Mouse (Mus musculus): ENCODE data around the gene Itga8. TPM values are rescaled to one million over a fixed set of nuclear protein-coding genes. Genes with fewer than 3 reads are reported as not detected.

Gene Itga8
- polyA plus RNA-seq, 1 experiment from 2014 or later: 5.0 TPM

DNA sequence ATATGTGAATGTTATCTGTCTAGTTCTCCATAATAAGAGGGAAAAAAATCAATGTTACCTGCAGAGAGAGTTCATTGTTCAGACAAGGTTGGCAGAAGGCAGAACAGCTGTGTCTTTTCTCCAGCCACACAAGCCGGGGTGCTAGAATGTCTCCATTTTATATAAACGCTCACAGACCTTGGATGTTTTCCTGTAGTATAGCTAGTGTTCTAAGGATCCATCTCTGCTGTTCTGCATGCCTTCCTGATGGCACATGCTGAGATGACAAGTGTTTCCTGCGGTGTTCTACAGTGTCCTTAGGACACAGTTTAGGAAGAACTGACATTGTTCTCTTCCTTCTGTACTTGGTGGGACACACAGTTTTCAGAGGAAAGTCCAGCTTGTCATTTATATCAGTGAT, 192.4 kb downstream of the Itga8 start:
- WGBS: 69% methylated on average over 3 of the region's 3 CpGs
- Histone ChIP-seq H3K4me3 (no peak overlapping the region), H3K36me3 (no peaks in the 10 kb centered on the region), H3K4me2 (replicated peaks) (no peak overlapping the region), H3K27me3 (no peaks in the 10 kb centered on the region), H3K9me3 (replicated peaks) (no peaks in the 10 kb centered on the region), H3K4me1 (no peaks in the 10 kb centered on the region), H3K27ac (no peak overlapping the region), H3K9ac (no peak overlapping the region)
- ATAC-seq (ENCODE audit: low FRiP score): no peak

DNA sequence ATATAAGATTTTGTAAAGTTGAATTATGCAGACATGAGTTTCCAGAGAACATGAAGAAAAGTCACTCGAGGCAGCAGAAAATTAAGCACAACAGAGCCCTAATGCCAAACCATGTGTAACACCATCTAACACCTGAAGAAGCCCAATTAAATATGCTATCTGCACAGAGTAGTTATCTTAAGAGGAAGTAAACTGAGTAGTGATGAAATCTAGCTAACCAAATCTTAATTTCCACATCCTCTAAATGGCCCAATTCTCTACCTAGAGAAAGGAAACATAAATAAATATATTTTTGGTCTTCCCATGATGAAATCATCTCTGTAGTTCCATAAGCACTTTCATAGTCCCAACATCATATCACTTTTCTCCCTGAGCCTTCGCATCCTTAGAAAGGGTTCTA, 193.4 kb downstream of the Itga8 start:
- WGBS: 91% methylated on average over 2 of the region's 2 CpGs
- no peak for ATAC-seq (ENCODE audit: low FRiP score)
- Histone ChIP-seq H3K9me3 (replicated peaks) (no peaks in the 10 kb centered on the region), H3K27ac (no peak overlapping the region), H3K4me1 (no peaks in the 10 kb centered on the region), H3K4me2 (replicated peaks) (no peak overlapping the region), H3K4me3 (no peak overlapping the region), H3K36me3 (no peaks in the 10 kb centered on the region), H3K9ac (no peak overlapping the region), H3K27me3 (no peaks in the 10 kb centered on the region)

DNA sequence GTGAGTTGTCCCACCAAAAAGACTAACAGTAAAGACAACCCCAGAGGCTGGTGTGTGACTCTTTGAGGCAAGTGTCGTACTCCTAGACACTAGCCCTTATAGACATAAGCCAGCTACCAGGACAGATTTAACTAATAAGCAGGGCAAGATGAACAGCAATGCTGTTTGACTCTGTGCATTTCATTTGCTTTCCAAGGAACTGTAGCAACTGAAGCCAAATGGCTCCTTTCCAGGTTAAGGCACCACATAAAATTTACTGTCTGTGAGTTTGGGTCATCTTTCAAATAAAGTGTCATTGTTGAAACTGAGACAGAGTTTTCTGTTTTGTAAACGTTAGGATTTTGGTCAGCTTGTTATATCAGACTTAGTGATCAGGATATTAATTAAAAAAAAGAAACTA, 194.5 kb downstream of the Itga8 start:
- Histone ChIP-seq H3K9ac (no peak overlapping the region), H3K27me3 (no peaks in the 10 kb centered on the region)

GRCm38 (mm10) chr2:12103183-12103582, 198.5 kb downstream of the Itga8 start:
- no peaks in the 10 kb centered on the region for H3K9me3 ChIP-seq (replicated peaks)
- H3K4me1 ChIP-seq: no peaks in the 10 kb centered on the region
- H3K27me3 ChIP-seq: no peaks in the 10 kb centered on the region
- no peak overlapping the region for H3K4me2 ChIP-seq (replicated peaks)
- 76% methylated on average over 1 of the region's 1 CpGs for WGBS
- no peak overlapping the region for H3K9ac ChIP-seq
- H3K27ac ChIP-seq: no peak overlapping the region
- no peak for ATAC-seq (ENCODE audit: low FRiP score)
- no peak overlapping the region for H3K4me3 ChIP-seq
- no peaks in the 10 kb centered on the region for H3K36me3 ChIP-seq

More for the DNA sequence above, 194.5 kb downstream of the Itga8 start:
- H3K4me2 ChIP-seq (replicated peaks): no peak overlapping the region
- no peaks in the 10 kb centered on the region for H3K4me1 ChIP-seq
- no peak overlapping the region for H3K4me3 ChIP-seq
- H3K27ac ChIP-seq: no peak overlapping the region
- no peaks in the 10 kb centered on the region for H3K36me3 ChIP-seq
- no peak for ATAC-seq (ENCODE audit: low FRiP score)
- WGBS: 81% methylated on average over 2 of the region's 2 CpGs
- H3K9me3 ChIP-seq (replicated peaks): no peaks in the 10 kb centered on the region

DNA sequence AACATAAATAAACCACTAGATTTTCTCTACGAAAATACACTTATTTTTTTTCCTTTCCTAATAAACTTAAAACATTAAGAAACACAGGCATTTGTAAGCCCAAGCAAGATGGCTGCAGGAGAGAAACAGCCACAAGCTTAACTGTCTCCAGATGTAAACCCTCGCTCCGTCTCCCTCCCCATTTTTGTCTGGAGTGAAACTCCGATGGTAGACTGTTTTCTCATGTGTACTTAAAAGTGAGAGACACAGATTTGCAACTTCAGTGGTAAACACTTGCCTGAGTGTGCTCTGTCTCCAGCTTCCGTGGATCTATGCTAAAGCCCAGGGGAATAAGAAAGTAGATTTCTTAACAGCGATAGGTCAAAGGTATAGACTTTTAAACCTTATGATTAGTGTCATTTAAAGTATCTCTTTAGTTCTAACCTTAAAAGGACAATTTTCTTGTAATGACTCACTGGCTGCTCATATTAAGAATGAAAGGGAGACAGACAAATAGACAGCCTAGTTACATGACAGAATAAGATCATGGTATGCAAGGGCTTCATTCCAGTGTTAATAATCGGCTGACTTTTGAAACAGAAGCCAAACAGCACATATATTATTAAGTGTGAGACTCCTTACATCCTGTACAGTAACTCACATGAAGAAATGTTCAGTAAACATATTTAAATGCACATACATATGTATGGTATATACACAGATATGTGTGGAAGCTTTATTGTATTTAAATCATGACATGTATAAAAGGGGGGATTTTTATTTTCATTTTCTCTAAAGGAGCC, 209.3 kb downstream of the Itga8 start:
- ATAC-seq (ENCODE audit: low FRiP score): no peak
- H3K27me3 ChIP-seq: no peaks in the 10 kb centered on the region
- no peaks in the 10 kb centered on the region for H3K36me3 ChIP-seq
- no peaks in the 10 kb centered on the region for H3K4me1 ChIP-seq
- H3K9me3 ChIP-seq (replicated peaks): no peaks in the 10 kb centered on the region
- WGBS: 75% methylated on average over 7 of the region's 7 CpGs
- no peak overlapping the region for H3K27ac ChIP-seq
- H3K4me2 ChIP-seq (replicated peaks): no peak overlapping the region
- H3K9ac ChIP-seq: no peak overlapping the region
- no peak overlapping the region for H3K4me3 ChIP-seq

GRCm38 (mm10) chr2:12090993-12091392, 210.7 kb downstream of the Itga8 start:
- no peak overlapping the region for H3K27ac ChIP-seq
- 83% methylated on average over 2 of the region's 2 CpGs for WGBS
- no peaks in the 10 kb centered on the region for H3K36me3 ChIP-seq
- no peak overlapping the region for H3K9ac ChIP-seq
- no peaks in the 10 kb centered on the region for H3K27me3 ChIP-seq
- H3K9me3 ChIP-seq (replicated peaks): no peaks in the 10 kb centered on the region
- H3K4me2 ChIP-seq (replicated peaks): no peak overlapping the region
- no peak for ATAC-seq (ENCODE audit: low FRiP score)
- no peaks in the 10 kb centered on the region for H3K4me1 ChIP-seq
- no peak overlapping the region for H3K4me3 ChIP-seq

GRCm38 (mm10) chr2:12085492-12085891, 216.2 kb downstream of the Itga8 start:
- Histone ChIP-seq H3K4me1 (no peaks in the 10 kb centered on the region), H3K36me3 (no peaks in the 10 kb centered on the region), H3K27ac (no peak overlapping the region), H3K9me3 (replicated peaks) (no peaks in the 10 kb centered on the region), H3K27me3 (no peaks in the 10 kb centered on the region), H3K4me2 (replicated peaks) (no peak overlapping the region), H3K9ac (no peak overlapping the region), H3K4me3 (no peak overlapping the region)
- no peak for ATAC-seq (ENCODE audit: low FRiP score)
- WGBS: 88% methylated on average over 2 of the region's 2 CpGs

- H3K27me3 ChIP-seq: no peaks in the 10 kb centered on the region
- no peak overlapping the region for H3K4me2 ChIP-seq (replicated peaks)
- no peak for ATAC-seq (ENCODE audit: low FRiP score)
- no peak overlapping the region for H3K9ac ChIP-seq
- WGBS: 86% methylated on average over 4 of the region's 4 CpGs
- no peak overlapping the region for H3K4me3 ChIP-seq
- no peaks in the 10 kb centered on the region for H3K9me3 ChIP-seq (replicated peaks)
- H3K27ac ChIP-seq: no peak overlapping the region
- H3K4me1 ChIP-seq: no peaks in the 10 kb centered on the region
- H3K36me3 ChIP-seq: no peaks in the 10 kb centered on the region
Observed at GRCm38 (mm10) chr2:12084341-12084740, 217.4 kb downstream of the Itga8 start.

GRCm38 (mm10) chr2:12077266-12077891, 224.3 kb downstream of the Itga8 start:
- no peak overlapping the region for H3K4me3 ChIP-seq
- 81% methylated on average over 2 of the region's 2 CpGs for WGBS

DNA sequence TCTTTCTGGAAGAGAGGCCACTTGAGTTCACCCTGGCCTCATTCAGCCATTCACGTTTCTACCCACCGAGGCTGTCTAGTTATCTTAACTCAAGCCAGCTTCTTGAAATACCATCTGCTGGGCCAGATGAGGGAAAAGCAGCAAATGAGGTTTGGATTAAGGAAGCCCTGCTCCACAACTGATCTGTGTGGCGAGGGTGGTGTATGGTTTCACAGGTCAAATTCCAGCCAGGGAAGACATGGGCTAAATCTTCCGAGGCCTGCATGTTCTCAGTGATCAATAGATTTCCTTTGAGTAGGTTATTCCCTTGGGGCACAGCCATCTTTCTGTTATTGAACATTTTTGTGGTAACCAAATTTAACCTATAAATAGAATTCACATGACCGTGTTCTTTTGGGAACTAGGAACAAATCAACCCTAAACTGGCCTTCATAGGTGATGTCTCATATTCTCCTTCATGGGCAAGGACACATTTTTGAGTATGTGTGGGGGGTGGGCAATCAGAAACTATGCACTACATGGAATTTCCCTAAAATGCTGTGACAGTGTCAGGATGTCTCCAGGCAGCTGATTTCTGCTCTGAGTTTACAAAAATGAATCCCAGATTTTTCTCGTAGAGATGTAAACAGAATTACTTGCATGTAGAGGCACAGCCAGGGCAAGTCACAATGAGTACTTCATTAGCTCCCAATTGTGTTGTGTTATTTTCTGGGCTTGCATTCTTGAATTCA, 235.9 kb downstream of the Itga8 start:
- H3K9me3 ChIP-seq (replicated peaks): no peaks in the 10 kb centered on the region
- no peaks in the 10 kb centered on the region for H3K4me1 ChIP-seq
- no peak overlapping the region for H3K4me3 ChIP-seq
- no peak overlapping the region for H3K9ac ChIP-seq
- no peak overlapping the region for H3K27ac ChIP-seq
- ATAC-seq (ENCODE audit: low FRiP score): no peak
- WGBS: 58% methylated on average over 6 of the region's 6 CpGs
- H3K36me3 ChIP-seq: no peaks in the 10 kb centered on the region
- H3K4me2 ChIP-seq (replicated peaks): no peak overlapping the region
- no peaks in the 10 kb centered on the region for H3K27me3 ChIP-seq

More at GRCm38 (mm10) chr2:12077266-12077891, 224.3 kb downstream of the Itga8 start:
- H3K4me1 ChIP-seq: no peaks in the 10 kb centered on the region
- no peak overlapping the region for H3K27ac ChIP-seq
- no peak overlapping the region for H3K4me2 ChIP-seq (replicated peaks)
- no peak for ATAC-seq (ENCODE audit: low FRiP score)
- H3K27me3 ChIP-seq: no peaks in the 10 kb centered on the region
- no peaks in the 10 kb centered on the region for H3K36me3 ChIP-seq
- H3K9me3 ChIP-seq (replicated peaks): no peaks in the 10 kb centered on the region
- H3K9ac ChIP-seq: no peak overlapping the region

DNA sequence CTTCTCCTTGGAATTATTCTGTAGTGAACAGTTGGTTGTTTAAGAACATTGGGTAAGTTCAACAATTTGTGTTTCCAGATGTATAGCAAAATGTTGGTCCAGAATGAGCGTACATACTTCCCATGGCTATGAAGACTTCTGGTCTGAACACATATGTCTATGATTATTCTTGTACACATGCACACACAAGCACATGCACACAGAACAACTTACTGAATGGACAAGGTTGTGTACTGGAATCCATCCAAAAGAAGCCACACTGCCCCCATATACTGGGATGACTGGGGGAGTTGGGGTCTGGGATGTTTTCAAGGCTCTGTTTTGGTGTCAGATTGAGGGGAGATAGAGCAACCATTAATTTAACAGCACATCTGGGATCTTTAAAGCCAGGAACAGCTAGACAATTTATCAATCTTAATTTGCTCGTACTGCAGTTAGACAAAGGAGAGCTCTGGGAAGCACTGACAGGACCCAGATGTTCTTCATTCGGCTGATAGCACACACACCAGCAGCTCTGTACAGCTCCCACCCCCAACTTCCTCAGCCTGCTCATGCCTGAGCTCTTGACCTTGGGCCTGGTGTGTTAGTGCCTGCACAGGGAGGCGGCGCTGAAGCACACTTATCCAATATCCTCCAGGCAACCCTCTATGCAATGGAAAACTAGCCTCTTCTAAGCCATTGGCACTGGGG, 241.5 kb downstream of the Itga8 start:
- H3K36me3 ChIP-seq: no peaks in the 10 kb centered on the region
- H3K4me1 ChIP-seq: no peaks in the 10 kb centered on the region
- H3K27me3 ChIP-seq: 0 out of 2 replicates have a peak, but pooled peaks cover 1% of the 10 kb centered on the region
- ATAC-seq (ENCODE audit: low FRiP score): no peak
- no peak overlapping the region for H3K4me2 ChIP-seq (replicated peaks)
- H3K27ac ChIP-seq: no peak overlapping the region
- no peak overlapping the region for H3K4me3 ChIP-seq
- no peaks in the 10 kb centered on the region for H3K9me3 ChIP-seq (replicated peaks)
- no peak overlapping the region for H3K9ac ChIP-seq
- 62% methylated on average over 5 of the region's 5 CpGs for WGBS

Data from hindbrain, embryonic 12.5 days (tissue).